8 mouse cellular contexts compared by ENCODE assay signal in the genomic region with DNA sequence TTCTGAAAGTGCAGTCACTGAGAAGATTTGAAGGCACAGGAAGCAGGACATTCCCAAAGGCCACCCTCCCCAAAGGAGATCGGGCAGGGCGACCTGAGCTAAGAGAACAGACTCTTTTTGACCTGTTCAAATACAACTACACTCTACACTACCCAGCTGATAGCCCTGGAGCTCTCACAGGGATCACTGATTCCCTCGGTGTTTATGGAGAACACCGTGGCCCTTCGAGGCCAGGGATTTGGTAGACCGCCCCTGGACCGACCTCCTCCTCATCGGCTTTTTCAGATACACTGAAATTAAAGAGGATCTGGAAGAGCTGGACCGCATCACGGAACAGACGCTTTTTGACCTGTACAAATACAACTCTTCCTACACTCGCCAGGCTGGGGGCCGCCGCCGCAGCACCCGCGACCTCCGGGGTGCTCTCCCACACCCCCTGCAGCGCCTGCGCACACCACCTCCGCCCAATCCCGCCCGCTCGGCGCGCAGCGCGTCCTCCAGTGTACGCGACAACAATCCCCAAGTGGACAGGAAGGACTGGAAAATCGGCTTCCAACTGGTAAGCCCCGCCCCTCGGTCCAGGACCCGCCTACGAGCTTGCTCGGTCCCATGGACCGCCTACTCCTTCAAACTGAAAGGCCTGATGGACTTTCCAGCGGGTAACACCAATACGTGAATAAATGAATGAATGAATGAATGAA. TPM values are rescaled to one million over a fixed set of nuclear protein-coding genes. Genes with fewer than 3 reads are reported as not detected.
DNase-seq lines count a peak whose midpoint lies in the region; ATAC-seq and TF ChIP-seq lines count a peak whose summit lies in the region.

No protein-coding gene starts in this region.

- H3K9ac ChIP-seq in embryonic facial prominence, embryonic 11.5 days (replicated peaks; ENCODE audit: low read length): peak overlapping the region; percentile 69
- peak overlapping the region; percentile 77 for H3K9ac ChIP-seq in heart, adult 2 months (ENCODE audit: low read depth, low read length)
- H3K9ac ChIP-seq in limb, embryonic 12.5 days (replicated peaks): peak overlapping the region; percentile 63
- peak overlapping the region; percentile 62 for H3K9ac ChIP-seq in midbrain, embryonic 12.5 days (replicated peaks)

- peak; percentile 38 for TF ChIP-seq CTCF in heart, adult 2 months (IDR thresholded peaks at IDR 0.05)
- TF ChIP-seq CTCF in kidney, adult 2 months (conservative IDR thresholded peaks at IDR 0.05; ENCODE audit: insufficient read depth, insufficient read length, low read depth, low read length): peak; percentile 23; the same call in 1 of the 2 replicates
- no peak for TF ChIP-seq CTCF in small intestine, adult 2 months (IDR thresholded peaks at IDR 0.05; ENCODE audit: extremely low read depth, insufficient read length, insufficient replicate concordance, low read depth, low read length)

- H3K27ac ChIP-seq in embryonic facial prominence, embryonic 11.5 days (replicated peaks; ENCODE audit: low read depth, low read length): no peak overlapping the region
- peak overlapping the region; percentile 81 for H3K27ac ChIP-seq in heart, adult 2 months
- H3K27ac ChIP-seq in kidney, adult 2 months (ENCODE audit: insufficient read depth, low read depth, low read length): peak overlapping the region; percentile 63
- no peak overlapping the region for H3K27ac ChIP-seq in limb, embryonic 12.5 days
- no peak overlapping the region for H3K27ac ChIP-seq in midbrain, embryonic 12.5 days (replicated peaks)
- H3K27ac ChIP-seq in small intestine, adult 2 months (ENCODE audit: insufficient read depth, low read depth, low read length): peak overlapping the region; percentile 31; the same call in 1 of the 2 replicates

- H3K4me3 ChIP-seq in erythroblast, embryonic 14.5 days (replicated peaks): peak overlapping the region; percentile 45
- peak overlapping the region; percentile 51 for H3K4me3 ChIP-seq in embryonic facial prominence, embryonic 11.5 days (ENCODE audit: low read depth, low read length)
- H3K4me3 ChIP-seq in heart, adult 2 months: peak overlapping the region; percentile 55
- peak overlapping the region; percentile 53 for H3K4me3 ChIP-seq in kidney, adult 2 months (ENCODE audit: insufficient read depth, low read depth, low read length)
- H3K4me3 ChIP-seq in limb, embryonic 12.5 days (replicated peaks): peak overlapping the region; percentile 50
- peak overlapping the region; percentile 49 for H3K4me3 ChIP-seq in midbrain, embryonic 12.5 days
- peak overlapping the region; percentile 73 for H3K4me3 ChIP-seq in small intestine, adult 2 months (ENCODE audit: low read depth, low read length)

- peaks cover 9% of the 10 kb centered on the region for H3K27me3 ChIP-seq in erythroblast, embryonic 14.5 days (ENCODE audit: control insufficient read depth)
- H3K27me3 ChIP-seq in embryonic facial prominence, embryonic 11.5 days (ENCODE audit: control insufficient read depth, insufficient read depth, low read length): no peaks in the 10 kb centered on the region; the same call in 1 of the 2 replicates
- H3K27me3 ChIP-seq in heart, adult 2 months (ENCODE audit: control insufficient read depth, insufficient read depth, low read length): no peaks in the 10 kb centered on the region
- no peaks in the 10 kb centered on the region for H3K27me3 ChIP-seq in kidney, adult 2 months (replicated peaks; ENCODE audit: control insufficient read depth, insufficient read depth, low read length)
- H3K27me3 ChIP-seq in limb, embryonic 12.5 days: no peaks in the 10 kb centered on the region
- 0 out of 2 replicates have a peak, but pooled peaks cover 4% of the 10 kb centered on the region for H3K27me3 ChIP-seq in midbrain, embryonic 12.5 days
- no peaks in the 10 kb centered on the region for H3K27me3 ChIP-seq in small intestine, adult 2 months (ENCODE audit: control insufficient read depth, insufficient read depth, low read length)

- intact Hi-C loops in heart, adult 2 months (cut with DNase I): loop anchor here (2.0 kb wide), 1 partner anchor 18 kb away; a partner anchor contains a TSS

- peak overlapping the region; percentile 83 for H3K4me2 ChIP-seq in embryonic facial prominence, embryonic 11.5 days (ENCODE audit: low read depth, low read length)
- peak overlapping the region; percentile 77 for H3K4me2 ChIP-seq in limb, embryonic 12.5 days
- peak overlapping the region; percentile 78 for H3K4me2 ChIP-seq in midbrain, embryonic 12.5 days (replicated peaks)

- no peaks in the 10 kb centered on the region for H3K9me3 ChIP-seq in erythroblast, embryonic 14.5 days (ENCODE audit: control insufficient read depth, low read length)
- H3K9me3 ChIP-seq in embryonic facial prominence, embryonic 11.5 days (replicated peaks; ENCODE audit: control insufficient read depth, low read length): no peaks in the 10 kb centered on the region
- no peaks in the 10 kb centered on the region for H3K9me3 ChIP-seq in limb, embryonic 12.5 days
- no peaks in the 10 kb centered on the region for H3K9me3 ChIP-seq in midbrain, embryonic 12.5 days

- H3K36me3 ChIP-seq in erythroblast, embryonic 14.5 days (ENCODE audit: control insufficient read depth): no peaks in the 10 kb centered on the region
- no peaks in the 10 kb centered on the region for H3K36me3 ChIP-seq in embryonic facial prominence, embryonic 11.5 days (replicated peaks; ENCODE audit: control insufficient read depth, insufficient read depth, low read depth, low read length)
- no peaks in the 10 kb centered on the region for H3K36me3 ChIP-seq in heart, adult 2 months (ENCODE audit: control insufficient read depth, insufficient read depth, low read length)
- no peaks in the 10 kb centered on the region for H3K36me3 ChIP-seq in kidney, adult 2 months (ENCODE audit: control insufficient read depth, insufficient read depth, low read length)
- no peaks in the 10 kb centered on the region for H3K36me3 ChIP-seq in limb, embryonic 12.5 days
- H3K36me3 ChIP-seq in midbrain, embryonic 12.5 days: no peaks in the 10 kb centered on the region
- no peaks in the 10 kb centered on the region for H3K36me3 ChIP-seq in small intestine, adult 2 months (ENCODE audit: control insufficient read depth, insufficient read depth, low read length)

- under 1% methylated on average over 39 of the region's 39 CpGs for WGBS in embryonic facial prominence, embryonic 11.5 days
- 2% methylated on average over 39 of the region's 39 CpGs for WGBS in heart, adult 2 months
- 2% methylated on average over 39 of the region's 39 CpGs for WGBS in kidney, adult 2 months
- under 1% methylated on average over 39 of the region's 39 CpGs for WGBS in limb, embryonic 12.5 days
- 1% methylated on average over 39 of the region's 39 CpGs for WGBS in midbrain, embryonic 12.5 days
- WGBS in small intestine, adult 2 months: 2% methylated on average over 39 of the region's 39 CpGs

- peak; percentile 90 for DNase-seq in embryonic facial prominence, embryonic 11.5 days (ENCODE audit: low spot score)
- peak; percentile 94 to 95 for DNase-seq in heart, adult 2 months
- peak; percentile 97 for DNase-seq in kidney, adult 2 months

- ATAC-seq in erythroblast, adult 5-6 weeks (replicated peaks; ENCODE audit: low FRiP score, poor library complexity, severe bottlenecking): no peak
- peak; percentile 77 for ATAC-seq in embryonic facial prominence, embryonic 11.5 days (replicated peaks; ENCODE audit: insufficient number of reproducible peaks, low FRiP score, low TSS enrichment, low read depth)
- peak; percentile 85 for ATAC-seq in limb, embryonic 12.5 days (ENCODE audit: insufficient number of reproducible peaks, insufficient read depth, low FRiP score, low TSS enrichment, low read depth)
- ATAC-seq in midbrain, embryonic 12.5 days (ENCODE audit: low FRiP score, low read depth): peak; percentile 84

- no peaks in the 10 kb centered on the region for H3K79me2 ChIP-seq in heart, adult 2 months (replicated peaks; ENCODE audit: control insufficient read depth, insufficient read depth, low read length)

- peak; percentile 96 for TF ChIP-seq POLR2A in heart, adult 2 months (IDR thresholded peaks at IDR 0.05; ENCODE audit: insufficient read depth, low read depth, low read length)
- peak; percentile 76 for TF ChIP-seq POLR2A in kidney, adult 2 months (IDR thresholded peaks at IDR 0.05; ENCODE audit: low read depth, low read length)
- peak; percentile 92 for TF ChIP-seq POLR2A in small intestine, adult 2 months (IDR thresholded peaks at IDR 0.05; ENCODE audit: low read depth, low read length)

- peaks cover 5% of the 10 kb centered on the region for H3K4me1 ChIP-seq in erythroblast, embryonic 14.5 days (ENCODE audit: control insufficient read depth)
- H3K4me1 ChIP-seq in embryonic facial prominence, embryonic 11.5 days (ENCODE audit: control insufficient read depth, insufficient read depth, low read length): no peaks in the 10 kb centered on the region
- H3K4me1 ChIP-seq in heart, adult 2 months (ENCODE audit: control insufficient read depth, insufficient read depth, low read length): no peaks in the 10 kb centered on the region; the same call in 1 of the 2 replicates
- no peaks in the 10 kb centered on the region; the same call in 1 of the 2 replicates for H3K4me1 ChIP-seq in kidney, adult 2 months (ENCODE audit: control insufficient read depth, insufficient read depth, low read length)
- H3K4me1 ChIP-seq in limb, embryonic 12.5 days (replicated peaks): 0 out of 2 replicates have a peak, but pooled peaks cover 10% of the 10 kb centered on the region
- H3K4me1 ChIP-seq in midbrain, embryonic 12.5 days: peaks cover 7% of the 10 kb centered on the region; the same call in 1 of the 2 replicates
- peaks cover 6% of the 10 kb centered on the region for H3K4me1 ChIP-seq in small intestine, adult 2 months (ENCODE audit: control insufficient read depth, insufficient read depth, insufficient read length, low read length)

- TF ChIP-seq EP300 in heart, adult 2 months (IDR thresholded peaks at IDR 0.05; ENCODE audit: insufficient read depth, low read depth, low read length): no peak

RNA-seq across cellular contexts. Expression of a gene that starts 10.3 kb away (rescaled TPM):
- 0.01 TPM in 1 of 2 replicates, not detected in the other for polyA plus RNA-seq in erythroblast, embryonic 14.5 days (2012)
- 4.6 and 7.9 TPM in 2 replicates for total RNA-seq in erythroblast, adult 5-6 weeks (2015; ENCODE audit: low replicate concordance)
- not detected in 2 replicates for total RNA-seq in erythroblast, adult 5-6 weeks (2017; ENCODE audit: low replicate concordance)
- polyA plus RNA-seq in embryonic facial prominence, embryonic 11.5 days (2014; fragmentation: Nextera tagmentation; extraction: Ambion mirVana): 0.88 and 1.1 TPM in 2 replicates
- total RNA-seq in heart, adult 2 months (2021): under 1 TPM; 0.37 to 0.75 TPM
- polyA plus RNA-seq in heart, adult 2 months (2012; rRNA removed): 0.76 and 3.1 TPM in 2 replicates
- polyA plus RNA-seq in kidney, adult 2 months (2012; rRNA removed): 83.5 and 89.5 TPM in 2 replicates
- polyA plus RNA-seq in limb, embryonic 12.5 days (2016; fragmentation: Nextera tagmentation; extraction: Ambion mirVana): 1.0 and 1.3 TPM in 2 replicates
- polyA plus RNA-seq in midbrain, embryonic 12.5 days (2016; fragmentation: Nextera tagmentation; extraction: Ambion mirVana): 0.41 and 0.43 TPM in 2 replicates
- polyA plus RNA-seq in small intestine, adult 2 months (2012; rRNA removed): 11.7 and 11.9 TPM in 2 replicates

RNA-seq across cellular contexts. Expression of a gene that starts 17.1 kb away (rescaled TPM):
- 0.20 and 0.26 TPM in 2 replicates for polyA plus RNA-seq in erythroblast, embryonic 14.5 days (2012)
- 7.1 and 10.9 TPM in 2 replicates for total RNA-seq in erythroblast, adult 5-6 weeks (2015; ENCODE audit: low replicate concordance)
- total RNA-seq in erythroblast, adult 5-6 weeks (2017; ENCODE audit: low replicate concordance): 2.6 and 7.2 TPM in 2 replicates
- polyA plus RNA-seq in embryonic facial prominence, embryonic 11.5 days (2014; fragmentation: Nextera tagmentation; extraction: Ambion mirVana): 22.8 and 24.3 TPM in 2 replicates
- 10 to 100 TPM; 28.2 to 28.8 TPM for total RNA-seq in heart, adult 2 months (2021)
- polyA plus RNA-seq in heart, adult 2 months (2012; rRNA removed): 34.8 and 36.5 TPM in 2 replicates
- polyA plus RNA-seq in kidney, adult 2 months (2012; rRNA removed): 97.1 and 116 TPM in 2 replicates
- 37.3 and 38.6 TPM in 2 replicates for polyA plus RNA-seq in limb, embryonic 12.5 days (2016; fragmentation: Nextera tagmentation; extraction: Ambion mirVana)
- 18.3 and 20.2 TPM in 2 replicates for polyA plus RNA-seq in midbrain, embryonic 12.5 days (2016; fragmentation: Nextera tagmentation; extraction: Ambion mirVana)
- polyA plus RNA-seq in small intestine, adult 2 months (2012; rRNA removed): 122 and 167 TPM in 2 replicates

RNA-seq across cellular contexts. Expression of a gene that starts 18.4 kb away (rescaled TPM):
- polyA plus RNA-seq in erythroblast, embryonic 14.5 days (2012): 0.70 and 0.78 TPM in 2 replicates
- total RNA-seq in erythroblast, adult 5-6 weeks (2015; ENCODE audit: low replicate concordance): 18.8 and 24.8 TPM in 2 replicates
- total RNA-seq in erythroblast, adult 5-6 weeks (2017; ENCODE audit: low replicate concordance): 7.2 and 13.8 TPM in 2 replicates
- 36.6 and 39.5 TPM in 2 replicates for polyA plus RNA-seq in embryonic facial prominence, embryonic 11.5 days (2014; fragmentation: Nextera tagmentation; extraction: Ambion mirVana)
- total RNA-seq in heart, adult 2 months (2021): 10 to 100 TPM; 50.8 to 62.8 TPM
- polyA plus RNA-seq in heart, adult 2 months (2012; rRNA removed): 57.1 and 59.7 TPM in 2 replicates
- 98.6 and 109 TPM in 2 replicates for polyA plus RNA-seq in kidney, adult 2 months (2012; rRNA removed)
- 50.2 and 50.3 TPM in 2 replicates for polyA plus RNA-seq in limb, embryonic 12.5 days (2016; fragmentation: Nextera tagmentation; extraction: Ambion mirVana)
- polyA plus RNA-seq in midbrain, embryonic 12.5 days (2016; fragmentation: Nextera tagmentation; extraction: Ambion mirVana): 17.7 and 22.8 TPM in 2 replicates
- polyA plus RNA-seq in small intestine, adult 2 months (2012; rRNA removed): 90.5 and 207 TPM in 2 replicates

RNA-seq across cellular contexts. Expression of a gene that starts 44.9 kb away (rescaled TPM):
- not detected in 2 replicates for polyA plus RNA-seq in erythroblast, embryonic 14.5 days (2012)
- total RNA-seq in erythroblast, adult 5-6 weeks (2015; ENCODE audit: low replicate concordance): not detected in 2 replicates
- total RNA-seq in erythroblast, adult 5-6 weeks (2017; ENCODE audit: low replicate concordance): not detected in 2 replicates
- 0.22 TPM in 1 of 2 replicates, not detected in the other for polyA plus RNA-seq in embryonic facial prominence, embryonic 11.5 days (2014; fragmentation: Nextera tagmentation; extraction: Ambion mirVana)
- total RNA-seq in heart, adult 2 months (2021): not detected
- 0.82 and 0.92 TPM in 2 replicates for polyA plus RNA-seq in heart, adult 2 months (2012; rRNA removed)
- polyA plus RNA-seq in kidney, adult 2 months (2012; rRNA removed): 0.39 and 0.86 TPM in 2 replicates
- polyA plus RNA-seq in limb, embryonic 12.5 days (2016; fragmentation: Nextera tagmentation; extraction: Ambion mirVana): 0.56 and 0.60 TPM in 2 replicates
- not detected in 2 replicates for polyA plus RNA-seq in midbrain, embryonic 12.5 days (2016; fragmentation: Nextera tagmentation; extraction: Ambion mirVana)
- not detected in 2 replicates for polyA plus RNA-seq in small intestine, adult 2 months (2012; rRNA removed)

RNA-seq across cellular contexts. Expression of a gene that starts 49.8 kb away (rescaled TPM):
- not detected in 2 replicates for polyA plus RNA-seq in erythroblast, embryonic 14.5 days (2012)
- not detected in 2 replicates for total RNA-seq in erythroblast, adult 5-6 weeks (2015; ENCODE audit: low replicate concordance)
- not detected in 2 replicates for total RNA-seq in erythroblast, adult 5-6 weeks (2017; ENCODE audit: low replicate concordance)
- 0.08 and 0.20 TPM in 2 replicates for polyA plus RNA-seq in embryonic facial prominence, embryonic 11.5 days (2014; fragmentation: Nextera tagmentation; extraction: Ambion mirVana)
- total RNA-seq in heart, adult 2 months (2021): under 1 TPM in 1 of 2 experiments, not detected in 1; 0.08 TPM
- polyA plus RNA-seq in heart, adult 2 months (2012; rRNA removed): 0.06 and 0.14 TPM in 2 replicates
- polyA plus RNA-seq in kidney, adult 2 months (2012; rRNA removed): 6.1 and 7.1 TPM in 2 replicates
- 0.41 and 0.46 TPM in 2 replicates for polyA plus RNA-seq in limb, embryonic 12.5 days (2016; fragmentation: Nextera tagmentation; extraction: Ambion mirVana)
- 0.05 and 0.17 TPM in 2 replicates for polyA plus RNA-seq in midbrain, embryonic 12.5 days (2016; fragmentation: Nextera tagmentation; extraction: Ambion mirVana)
- 26.0 and 66.6 TPM in 2 replicates for polyA plus RNA-seq in small intestine, adult 2 months (2012; rRNA removed)

Comparison
In these comparisons a context has a peak if more than half of its experiments do, and no peak if none do; other contexts are left out.
1. H3K27ac ChIP-seq: peak in heart, adult 2 months (single experiment), kidney, adult 2 months (single experiment) and small intestine, adult 2 months (single experiment); none in embryonic facial prominence, embryonic 11.5 days (single experiment), limb, embryonic 12.5 days (single experiment) and midbrain, embryonic 12.5 days (single experiment).
2. RNA of a gene that starts 17.1 kb away (polyA plus RNA-seq): 122 to 167 TPM in small intestine, adult 2 months, 97.1 to 116 TPM in kidney, adult 2 months, 37.3 to 38.6 TPM in limb, embryonic 12.5 days, 34.8 to 36.5 TPM in heart, adult 2 months, 22.8 to 24.3 TPM in embryonic facial prominence, embryonic 11.5 days and 18.3 to 20.2 TPM in midbrain, embryonic 12.5 days; 0.20 to 0.26 TPM in erythroblast, embryonic 14.5 days; every median in the first group is over 10 times any median in the second.
3. RNA of a gene that starts 18.4 kb away (polyA plus RNA-seq): 90.5 to 207 TPM in small intestine, adult 2 months, 98.6 to 109 TPM in kidney, adult 2 months, 57.1 to 59.7 TPM in heart, adult 2 months, 50.2 to 50.3 TPM in limb, embryonic 12.5 days, 36.6 to 39.5 TPM in embryonic facial prominence, embryonic 11.5 days and 17.7 to 22.8 TPM in midbrain, embryonic 12.5 days; 0.70 to 0.78 TPM in erythroblast, embryonic 14.5 days; every median in the first group is over 10 times any median in the second.
4. Peak in every context shown above with its lines, with median percentiles within 50 percentile points of each other: H3K4me3 ChIP-seq, DNase-seq, H3K4me2 ChIP-seq, H3K9ac ChIP-seq and POLR2A ChIP-seq.